Comparison of ENCODE assay signal across 15 mouse cellular contexts in the genomic region with DNA sequence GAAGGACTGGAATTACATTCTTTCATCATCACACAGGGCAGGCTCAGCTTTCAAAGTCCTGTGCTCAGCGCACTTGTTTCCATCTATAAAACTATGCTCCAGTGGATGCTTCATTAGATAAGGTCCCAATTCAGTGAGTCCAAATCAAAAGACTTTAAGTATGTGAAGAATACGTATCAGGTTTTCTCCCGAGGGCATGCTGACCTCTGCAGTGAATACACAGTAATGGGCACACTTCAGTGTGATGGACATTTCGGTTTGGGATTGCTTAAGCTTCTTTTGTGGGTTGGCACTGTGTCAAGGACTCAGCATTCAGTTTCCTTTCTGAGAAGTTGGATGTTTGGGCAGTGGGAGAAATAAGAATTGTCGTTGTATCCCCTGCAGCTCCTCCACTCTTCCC.
DNase-seq lines count a peak whose midpoint lies in the region; ATAC-seq lines count a peak whose summit lies in the region.
"Had no signal": no experiment of that assay in that cellular context is flagged by ENCODE, and none has a peak within 500 bp of the region (broad histone marks: within the 10 kb centered on the region; RNA-seq: fewer than 3 reads in every experiment).

No protein-coding gene starts in this region.

- no peak overlapping the region for H3K9ac ChIP-seq in embryonic facial prominence, embryonic 14.5 days (ENCODE audit: low read depth, low read length)
- no peak overlapping the region for H3K9ac ChIP-seq in forebrain, embryonic 14.5 days (ENCODE audit: low read length)
- no peak overlapping the region for H3K9ac ChIP-seq in forebrain, embryonic 15.5 days (replicated peaks)
- H3K9ac ChIP-seq: heart, embryonic 15.5 days; hindbrain, embryonic 13.5 days had no signal

- no peak overlapping the region for H3K4me2 ChIP-seq in embryonic facial prominence, embryonic 14.5 days (ENCODE audit: low read depth, low read length)
- H3K4me2 ChIP-seq in forebrain, embryonic 14.5 days (ENCODE audit: low read length) = no peak overlapping the region
- no peak overlapping the region for H3K4me2 ChIP-seq in forebrain, embryonic 15.5 days (replicated peaks)
- H3K4me2 ChIP-seq: heart, embryonic 11.5 days; heart, embryonic 15.5 days; hindbrain, embryonic 13.5 days had no signal

- no peak overlapping the region for H3K4me3 ChIP-seq in embryonic facial prominence, embryonic 14.5 days (ENCODE audit: low read depth, low read length)
- no peak overlapping the region for H3K4me3 ChIP-seq in embryonic facial prominence, embryonic 10.5 days
- no peak overlapping the region for H3K4me3 ChIP-seq in forebrain, embryonic 14.5 days (ENCODE audit: low read depth, low read length)
- no peak overlapping the region for H3K4me3 ChIP-seq in forebrain, embryonic 15.5 days
- H3K4me3 ChIP-seq: heart, adult 2 months; heart, embryonic 15.5 days; hindbrain, embryonic 13.5 days had no signal

- WGBS in embryonic facial prominence, embryonic 14.5 days = 66% methylated on average over 5 of the region's 5 CpGs
- WGBS in embryonic facial prominence, embryonic 10.5 days = 80% methylated on average over 5 of the region's 5 CpGs
- WGBS in forebrain, embryonic 14.5 days = 50% methylated on average over 5 of the region's 5 CpGs
- 46% methylated on average over 5 of the region's 5 CpGs for WGBS in forebrain, embryonic 15.5 days

- H3K36me3 ChIP-seq in embryonic facial prominence, embryonic 14.5 days (ENCODE audit: control insufficient read depth, insufficient read depth, low read length) = no peaks in the 10 kb centered on the region
- no peaks in the 10 kb centered on the region for H3K36me3 ChIP-seq in embryonic facial prominence, embryonic 10.5 days (replicated peaks)
- no peaks in the 10 kb centered on the region for H3K36me3 ChIP-seq in forebrain, embryonic 14.5 days (ENCODE audit: control insufficient read depth, insufficient read depth, low read length)
- no peaks in the 10 kb centered on the region for H3K36me3 ChIP-seq in forebrain, embryonic 15.5 days
- H3K36me3 ChIP-seq: heart, embryonic 15.5 days; hindbrain, embryonic 13.5 days had no signal

- ATAC-seq in embryonic facial prominence, embryonic 14.5 days (ENCODE audit: low read depth) = peak; percentile 30; the same call in 1 of the 2 replicates
- peak; percentile 75 for ATAC-seq in forebrain, embryonic 14.5 days
- ATAC-seq in forebrain, embryonic 15.5 days (replicated peaks) = no peak
- ATAC-seq: hindbrain, postnatal 0 days had no signal

- H3K9me3 ChIP-seq in embryonic facial prominence, embryonic 14.5 days (ENCODE audit: control insufficient read depth, low read length) = no peaks in the 10 kb centered on the region
- no peaks in the 10 kb centered on the region for H3K9me3 ChIP-seq in embryonic facial prominence, embryonic 10.5 days
- no peaks in the 10 kb centered on the region for H3K9me3 ChIP-seq in forebrain, embryonic 14.5 days (replicated peaks; ENCODE audit: control insufficient read depth, low read length)
- H3K9me3 ChIP-seq in forebrain, embryonic 15.5 days = no peaks in the 10 kb centered on the region
- H3K9me3 ChIP-seq: heart, embryonic 15.5 days; hindbrain, embryonic 13.5 days had no signal

- no peak overlapping the region for H3K27ac ChIP-seq in embryonic facial prominence, embryonic 14.5 days (replicated peaks; ENCODE audit: low read depth, low read length)
- H3K27ac ChIP-seq in embryonic facial prominence, embryonic 10.5 days (replicated peaks) = no peak overlapping the region
- H3K27ac ChIP-seq in forebrain, embryonic 14.5 days (ENCODE audit: low read depth, low read length) = no peak overlapping the region
- no peak overlapping the region for H3K27ac ChIP-seq in forebrain, embryonic 15.5 days (replicated peaks)
- H3K27ac ChIP-seq: heart, adult 2 months; heart, embryonic 15.5 days; hindbrain, embryonic 13.5 days; hindbrain, postnatal 0 days had no signal

- DNase-seq in embryonic facial prominence, embryonic 14.5 days (ENCODE audit: low spot score) = peak; percentile 53
- no peak for DNase-seq in embryonic facial prominence, embryonic 10.5 days (ENCODE audit: low spot score)
- DNase-seq in forebrain, embryonic 14.5 days (ENCODE audit: low spot score) = peak; percentile 25
- DNase-seq in NIH3T3 (ENCODE audit: low read depth) = peak; percentile 31
- no peak for DNase-seq in heart, adult 11 months
- DNase-seq: cerebellum, adult 2 months; cerebellum, postnatal 10 days; heart, adult 2 months; heart, postnatal 14 days; kidney, adult 11 months had no signal

- no peaks in the 10 kb centered on the region for H3K27me3 ChIP-seq in embryonic facial prominence, embryonic 14.5 days (replicated peaks; ENCODE audit: control insufficient read depth, insufficient read depth, low read length)
- H3K27me3 ChIP-seq in embryonic facial prominence, embryonic 10.5 days (replicated peaks; ENCODE audit: low read depth, poor library complexity, severe bottlenecking) = no peaks in the 10 kb centered on the region
- H3K27me3 ChIP-seq in forebrain, embryonic 14.5 days (replicated peaks; ENCODE audit: control insufficient read depth, insufficient read depth, low read length) = no peaks in the 10 kb centered on the region
- H3K27me3 ChIP-seq in forebrain, embryonic 15.5 days = no peaks in the 10 kb centered on the region
- H3K27me3 ChIP-seq: heart, embryonic 15.5 days; hindbrain, embryonic 13.5 days had no signal

- H3K4me1 ChIP-seq in embryonic facial prominence, embryonic 14.5 days (ENCODE audit: control insufficient read depth, insufficient read depth, low read length) = no peaks in the 10 kb centered on the region
- no peaks in the 10 kb centered on the region for H3K4me1 ChIP-seq in embryonic facial prominence, embryonic 10.5 days
- no peaks in the 10 kb centered on the region for H3K4me1 ChIP-seq in forebrain, embryonic 14.5 days (ENCODE audit: control insufficient read depth, insufficient read depth, low read length)
- no peaks in the 10 kb centered on the region for H3K4me1 ChIP-seq in forebrain, embryonic 15.5 days
- H3K4me1 ChIP-seq: heart, embryonic 15.5 days; hindbrain, embryonic 13.5 days had no signal

Comparison
In these comparisons a context has a peak if more than half of its experiments do, and no peak if none do; other contexts are left out.
1. DNase-seq: peak in embryonic facial prominence, embryonic 14.5 days (single experiment), forebrain, embryonic 14.5 days (single experiment) and NIH3T3 (single experiment); none in embryonic facial prominence, embryonic 10.5 days (single experiment) and heart, adult 11 months (single experiment).